Mouse (Mus musculus): ENCODE measurements around the gene Ulk3. TPM values are rescaled to one million over a fixed set of nuclear protein-coding genes. Genes with fewer than 3 reads are reported as not detected.

Gene Ulk3
- polyA plus RNA-seq, 1 experiment from 2014 or later: 17.4 TPM

DNA sequence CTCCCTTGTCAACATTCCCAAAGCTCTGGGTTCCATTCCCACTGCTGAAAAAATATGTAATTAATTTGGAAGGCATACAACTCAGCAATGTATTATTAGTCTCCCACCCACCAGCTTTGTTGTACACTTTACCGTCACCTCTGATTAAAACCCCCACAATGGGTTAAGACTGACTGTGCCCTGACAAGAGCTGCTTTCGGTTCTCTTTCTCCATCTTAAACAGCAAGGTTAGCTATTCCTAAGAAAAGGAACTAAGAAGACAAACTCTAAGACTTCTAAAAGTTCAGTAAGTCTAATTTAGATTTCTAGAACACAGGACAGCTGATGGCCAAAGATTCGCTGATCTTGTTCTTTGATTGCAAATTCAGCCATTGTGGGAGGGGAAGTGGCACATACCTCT, 32.0 kb upstream of the Ulk3 start:
- no peaks in the 10 kb centered on the region for H3K27me3 ChIP-seq (replicated peaks)
- peaks cover 15% of the 10 kb centered on the region for H3K4me1 ChIP-seq
- H3K36me3 ChIP-seq: no peaks in the 10 kb centered on the region
- H3K9ac ChIP-seq: no peak overlapping the region
- no peak overlapping the region for H3K4me2 ChIP-seq
- ATAC-seq (ENCODE audit: insufficient read depth, low FRiP score, low read depth): no peak
- H3K9me3 ChIP-seq: no peaks in the 10 kb centered on the region
- no peak overlapping the region for H3K4me3 ChIP-seq (replicated peaks)
- 64% methylated on average over 3 of the region's 3 CpGs for WGBS
- no peak overlapping the region for H3K27ac ChIP-seq

DNA sequence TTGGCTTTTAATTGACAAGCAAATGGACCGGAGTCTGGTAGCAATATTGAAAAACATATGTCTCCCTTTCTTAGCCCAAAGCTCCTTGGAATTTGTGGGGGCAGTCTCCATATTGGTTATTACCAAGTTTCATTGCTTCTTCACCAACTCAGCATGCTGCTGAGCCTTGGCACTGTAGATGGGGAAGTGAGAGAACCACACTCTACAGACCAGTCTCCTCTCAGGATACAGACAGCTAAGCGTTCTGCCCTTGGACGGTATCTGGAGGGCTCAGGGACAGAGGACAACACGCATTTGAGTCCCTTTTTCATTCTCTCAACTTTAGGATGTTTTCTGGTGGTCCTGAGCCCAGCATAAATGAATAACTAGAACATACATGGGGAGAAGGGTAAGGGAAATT, 30.6 kb upstream of the Ulk3 start:
- H3K36me3 ChIP-seq: no peaks in the 10 kb centered on the region
- no peak overlapping the region for H3K4me2 ChIP-seq
- H3K9ac ChIP-seq: no peak overlapping the region
- peaks cover 22% of the 10 kb centered on the region for H3K4me1 ChIP-seq
- no peaks in the 10 kb centered on the region for H3K9me3 ChIP-seq
- H3K27ac ChIP-seq: no peak overlapping the region
- ATAC-seq (ENCODE audit: insufficient read depth, low FRiP score, low read depth): no peak
- no peak overlapping the region for H3K4me3 ChIP-seq (replicated peaks)
- H3K27me3 ChIP-seq (replicated peaks): no peaks in the 10 kb centered on the region
- WGBS: 82% methylated on average over 4 of the region's 4 CpGs

- Histone ChIP-seq H3K4me1 (peaks cover 24% of the 10 kb centered on the region), H3K36me3 (no peaks in the 10 kb centered on the region), H3K9me3 (no peaks in the 10 kb centered on the region), H3K4me3 (replicated peaks) (no peak overlapping the region), H3K27me3 (replicated peaks) (no peaks in the 10 kb centered on the region), H3K4me2 (no peak overlapping the region), H3K9ac (no peak overlapping the region), H3K27ac (no peak overlapping the region)
- WGBS: 67% methylated on average over 2 of the region's 2 CpGs
- no peak for ATAC-seq (ENCODE audit: insufficient read depth, low FRiP score, low read depth)
Measured at GRCm38 (mm10) chr9:57559568-57559967, 29.7 kb upstream of the Ulk3 start.

DNA sequence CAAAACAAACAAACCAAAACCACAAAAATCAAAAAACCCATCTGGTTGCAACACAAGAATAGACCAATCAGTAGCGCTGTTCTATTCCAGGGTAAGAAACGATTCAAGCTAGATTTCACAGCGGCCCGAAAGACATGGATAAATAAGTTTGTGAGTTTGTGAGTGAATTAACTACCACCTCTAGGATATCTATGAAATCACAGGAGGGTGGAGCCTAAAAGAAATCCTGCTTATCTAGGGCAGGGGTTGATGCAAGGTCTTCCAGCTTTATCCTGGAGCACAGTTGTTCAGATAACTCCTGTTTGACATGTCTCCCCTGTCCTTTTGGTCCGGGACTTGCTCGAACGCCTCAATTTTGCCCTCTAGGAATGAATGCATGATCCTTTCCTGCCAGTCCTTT, 29.0 kb upstream of the Ulk3 start:
- Histone ChIP-seq H3K4me1 (peaks cover 28% of the 10 kb centered on the region), H3K9ac (no peak overlapping the region), H3K4me2 (peak overlapping the region; percentile 81), H3K36me3 (no peaks in the 10 kb centered on the region), H3K9me3 (no peaks in the 10 kb centered on the region), H3K27me3 (replicated peaks) (no peaks in the 10 kb centered on the region), H3K4me3 (replicated peaks) (peak overlapping the region; percentile 77), H3K27ac (peak overlapping the region; percentile 31; the same call in 1 of the 2 replicates)
- no peak for ATAC-seq (ENCODE audit: insufficient read depth, low FRiP score, low read depth)
- WGBS: 24% methylated on average over 7 of the region's 7 CpGs

DNA sequence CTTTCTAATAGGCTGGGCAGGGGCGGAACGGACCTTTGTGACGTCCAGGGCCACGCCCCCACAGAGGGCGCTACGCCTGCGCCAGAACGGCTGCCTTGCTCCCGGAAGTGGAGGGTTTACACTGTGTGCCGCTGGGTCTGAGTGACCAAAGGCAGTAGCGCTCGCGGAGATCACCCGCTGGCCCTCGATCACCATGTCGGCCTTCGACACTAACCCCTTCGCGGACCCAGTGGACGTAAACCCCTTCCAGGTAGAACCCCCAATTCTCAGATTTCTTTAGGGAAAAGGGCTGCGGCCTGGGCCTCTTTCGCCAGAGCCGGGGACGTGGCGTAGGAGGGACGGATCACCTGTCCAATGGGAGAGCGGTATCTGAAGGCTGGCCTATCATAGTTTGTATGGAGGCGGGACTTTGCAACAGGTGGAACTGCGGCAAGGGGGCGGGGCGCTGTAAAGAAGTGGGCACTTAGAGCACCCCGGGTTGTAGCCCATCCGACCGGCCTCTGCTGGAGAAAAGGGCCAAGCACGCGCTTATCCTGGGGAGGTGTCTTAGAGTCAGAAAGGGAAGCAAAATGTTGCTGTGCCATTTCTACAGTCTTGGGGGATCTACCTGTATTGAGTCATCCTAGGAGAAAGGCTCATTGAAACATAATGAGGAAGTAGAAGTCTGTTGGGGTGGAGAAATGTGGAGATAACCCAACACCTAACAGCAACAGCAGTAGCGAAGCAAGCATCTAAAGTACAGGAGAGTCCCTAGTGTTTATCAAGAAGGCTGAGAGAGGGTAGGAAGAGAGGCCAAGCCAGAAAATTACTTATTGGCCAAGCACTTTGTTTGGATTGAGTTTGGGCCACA, 28.2 kb upstream of the Ulk3 start, which contains the start of gene Scamp2:
TSS of gene Scamp2 (plus strand) at position 83 of the 850 bp plus-strand sequence.
- no peaks in the 10 kb centered on the region for H3K36me3 ChIP-seq
- peaks cover 36% of the 10 kb centered on the region for H3K4me1 ChIP-seq
- no peaks in the 10 kb centered on the region for H3K9me3 ChIP-seq
- ATAC-seq (ENCODE audit: insufficient read depth, low FRiP score, low read depth): peak; percentile 98
- peak within 1 kb of the TSS; percentile 81 for H3K4me2 ChIP-seq
- H3K4me3 ChIP-seq (replicated peaks): peak within 1 kb of the TSS; percentile 77
- under 1% methylated on average over 37 of the region's 37 CpGs for WGBS
- H3K9ac ChIP-seq: peak within 1 kb of the TSS; percentile 58
- H3K27ac ChIP-seq: peak within 1 kb of the TSS; percentile 82
- no peaks in the 10 kb centered on the region for H3K27me3 ChIP-seq (replicated peaks)

GRCm38 (mm10) chr9:57561711-57562099, 27.5 kb upstream of the Ulk3 start:
- peak overlapping the region; percentile 81 for H3K4me2 ChIP-seq
- H3K9me3 ChIP-seq: no peaks in the 10 kb centered on the region
- no peaks in the 10 kb centered on the region for H3K36me3 ChIP-seq
- WGBS: 69% methylated on average over 13 of the region's 13 CpGs
- H3K27ac ChIP-seq: peak overlapping the region; percentile 82
- H3K4me3 ChIP-seq (replicated peaks): peak overlapping the region; percentile 77
- no peak for ATAC-seq (ENCODE audit: insufficient read depth, low FRiP score, low read depth)
- H3K27me3 ChIP-seq (replicated peaks): no peaks in the 10 kb centered on the region
- H3K4me1 ChIP-seq: peaks cover 41% of the 10 kb centered on the region
- H3K9ac ChIP-seq: no peak overlapping the region; the same call in 1 of the 2 replicates

DNA sequence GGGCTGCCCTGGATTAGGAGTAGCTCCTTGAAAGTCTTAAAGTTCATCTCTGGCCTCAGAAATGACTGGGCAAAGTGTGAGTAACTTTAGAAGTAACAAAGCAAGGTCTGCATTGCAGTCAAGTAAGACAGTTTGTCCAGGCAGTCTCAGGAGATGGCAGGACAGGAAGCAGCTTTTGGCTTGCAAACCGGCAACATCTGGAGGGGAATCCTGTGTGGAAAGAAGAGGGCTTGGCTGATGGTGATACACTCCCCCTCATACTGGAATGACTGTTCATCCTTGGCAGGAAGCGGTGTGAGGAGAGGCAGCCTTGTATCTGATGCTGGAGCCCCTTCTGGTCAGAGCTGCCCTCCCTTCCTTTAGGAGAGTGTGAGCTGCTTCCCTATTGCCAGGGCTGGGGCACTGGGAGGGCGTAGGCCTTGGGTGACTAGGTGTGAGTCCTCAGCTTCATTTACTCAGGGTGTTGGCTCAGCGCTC, 26.3 kb upstream of the Ulk3 start:
- Histone ChIP-seq H3K27ac (peak overlapping the region; percentile 82), H3K9me3 (no peaks in the 10 kb centered on the region), H3K4me3 (replicated peaks) (0 out of 2 replicates have a peak overlapping the region, but pooled peaks have one; percentile 3), H3K9ac (no peak overlapping the region), H3K27me3 (replicated peaks) (no peaks in the 10 kb centered on the region), H3K4me1 (peaks cover 41% of the 10 kb centered on the region), H3K4me2 (peak overlapping the region; percentile 81), H3K36me3 (peaks cover under 1% of the 10 kb centered on the region)
- 33% methylated on average over 4 of the region's 4 CpGs for WGBS
- peak; percentile 69 for ATAC-seq (ENCODE audit: insufficient read depth, low FRiP score, low read depth)

GRCm38 (mm10) chr9:57564609-57565008, 24.6 kb upstream of the Ulk3 start:
- ATAC-seq (ENCODE audit: insufficient read depth, low FRiP score, low read depth): no peak
- Histone ChIP-seq H3K4me3 (replicated peaks) (no peak overlapping the region), H3K36me3 (peaks cover 15% of the 10 kb centered on the region), H3K27ac (no peak overlapping the region), H3K9me3 (no peaks in the 10 kb centered on the region), H3K4me2 (no peak overlapping the region), H3K9ac (no peak overlapping the region), H3K4me1 (peaks cover 41% of the 10 kb centered on the region), H3K27me3 (replicated peaks) (no peaks in the 10 kb centered on the region)
- 82% methylated on average over 6 of the region's 6 CpGs for WGBS

GRCm38 (mm10) chr9:57565741-57566221, 23.5 kb upstream of the Ulk3 start:
- H3K9me3 ChIP-seq: no peaks in the 10 kb centered on the region
- no peak overlapping the region for H3K9ac ChIP-seq
- 34% methylated on average over 10 of the region's 10 CpGs for WGBS
- ATAC-seq (ENCODE audit: insufficient read depth, low FRiP score, low read depth): no peak
- H3K4me3 ChIP-seq (replicated peaks): no peak overlapping the region
- peaks cover 19% of the 10 kb centered on the region for H3K36me3 ChIP-seq
- H3K27ac ChIP-seq: peak overlapping the region; percentile 61
- peaks cover 37% of the 10 kb centered on the region for H3K4me1 ChIP-seq
- no peaks in the 10 kb centered on the region for H3K27me3 ChIP-seq (replicated peaks)
- no peak overlapping the region for H3K4me2 ChIP-seq

- H3K36me3 ChIP-seq: peaks cover 20% of the 10 kb centered on the region
- no peak overlapping the region for H3K27ac ChIP-seq
- H3K27me3 ChIP-seq (replicated peaks): no peaks in the 10 kb centered on the region
- H3K4me2 ChIP-seq: no peak overlapping the region
- no peak overlapping the region for H3K4me3 ChIP-seq (replicated peaks)
- peaks cover 30% of the 10 kb centered on the region for H3K4me1 ChIP-seq
- no peak for ATAC-seq (ENCODE audit: insufficient read depth, low FRiP score, low read depth)
- H3K9ac ChIP-seq: no peak overlapping the region
- no peaks in the 10 kb centered on the region for H3K9me3 ChIP-seq
- 51% methylated on average over 8 of the region's 8 CpGs for WGBS
Measured at GRCm38 (mm10) chr9:57566846-57567245, 22.4 kb upstream of the Ulk3 start.

- no peak for ATAC-seq (ENCODE audit: insufficient read depth, low FRiP score, low read depth)
- 95% methylated on average over 6 of the region's 6 CpGs for WGBS
- H3K9me3 ChIP-seq: no peaks in the 10 kb centered on the region
- H3K4me1 ChIP-seq: peaks cover 20% of the 10 kb centered on the region
- H3K36me3 ChIP-seq: peaks cover 20% of the 10 kb centered on the region
- no peak overlapping the region for H3K4me3 ChIP-seq (replicated peaks)
- no peak overlapping the region for H3K4me2 ChIP-seq
- H3K9ac ChIP-seq: no peak overlapping the region
- H3K27ac ChIP-seq: no peak overlapping the region
- H3K27me3 ChIP-seq (replicated peaks): no peaks in the 10 kb centered on the region
Measured at GRCm38 (mm10) chr9:57568500-57568899, 20.8 kb upstream of the Ulk3 start.

DNA sequence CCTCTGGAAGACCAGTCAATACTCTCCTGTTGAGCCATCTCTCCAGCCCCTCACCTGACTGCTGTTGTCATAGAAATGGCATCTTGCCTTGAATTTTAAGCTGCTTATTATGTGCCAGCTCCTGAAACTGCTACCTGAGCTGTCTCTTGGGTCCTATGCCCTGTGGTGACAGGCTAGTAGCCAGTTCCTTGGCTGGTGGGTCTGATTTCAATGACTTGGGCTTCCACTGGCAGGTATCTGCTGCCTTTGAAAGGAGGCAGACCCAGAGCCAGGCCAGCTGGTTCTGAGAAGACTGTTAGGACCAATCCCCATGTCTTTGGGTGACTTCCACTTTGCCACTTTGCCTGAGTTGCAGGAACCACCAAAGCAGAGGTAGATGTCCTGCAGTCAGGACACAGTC, 14.9 kb upstream of the Ulk3 start:
- no peaks in the 10 kb centered on the region for H3K4me1 ChIP-seq
- no peaks in the 10 kb centered on the region for H3K27me3 ChIP-seq (replicated peaks)
- H3K27ac ChIP-seq: no peak overlapping the region
- H3K9ac ChIP-seq: no peak overlapping the region
- H3K9me3 ChIP-seq: no peaks in the 10 kb centered on the region
- H3K36me3 ChIP-seq: peaks cover 22% of the 10 kb centered on the region
- no peak overlapping the region for H3K4me3 ChIP-seq (replicated peaks)
- ATAC-seq (ENCODE audit: insufficient read depth, low FRiP score, low read depth): no peak
- H3K4me2 ChIP-seq: no peak overlapping the region
